Mouse (Mus musculus) brain, embryonic 14.5 days (tissue): ENCODE measurements around the gene Adamts16. TPM values are rescaled to one million over a fixed set of nuclear protein-coding genes. Genes with fewer than 3 reads are reported as not detected.

Experiments
- DNase-seq: peaks from one replicate; pipeline ENCODE4 v3.0.0-alpha.2; 2011; ENCODE audit warnings: low read depth
- CTCF ChIP-seq: fragments of 200-500 bp; IDR thresholded peaks from 2 replicates; pipeline ENCODE4 v1.5.1; 2012; ENCODE audit warnings: inconsistent platforms, mild to moderate bottlenecking, moderate library complexity, borderline replicate concordance; ENCODE audit not compliant: insufficient read depth, insufficient read length; ENCODE audit errors: extremely low read depth
- POLR2A ChIP-seq: fragments of 200-500 bp; IDR thresholded peaks from 2 replicates; pipeline ENCODE4 v1.6.1; 2012; ENCODE audit warnings: mild to moderate bottlenecking, inconsistent platforms, borderline replicate concordance; ENCODE audit not compliant: poor library complexity, insufficient read depth, insufficient read length, severe bottlenecking; ENCODE audit errors: extremely low read depth
- polyA plus RNA-seq: library from polyadenylated mRNA; depleted of rRNA; stranded (reverse); fragments of >200 nt; gene quantifications from 2 replicates; pipeline ENCODE4 v1.2.3, GENCODE M21; 2012

Gene Adamts16
- polyA plus RNA-seq, 1 experiment = 4.0 TPM

GRCm38 (mm10) chr13:70719994-70720393 lies 121.6 kb downstream of the Adamts16 start:
- TF ChIP-seq CTCF (no peak), POLR2A (no peak)
- DNase-seq = no peak

GRCm38 (mm10) chr13:70718814-70719213 lies 122.8 kb downstream of the Adamts16 start:
- DNase-seq = no peak
- TF ChIP-seq POLR2A = no peak
- no peak for TF ChIP-seq CTCF

- TF ChIP-seq CTCF (no peak), POLR2A (no peak)
- DNase-seq = no peak
Measured at GRCm38 (mm10) chr13:70716022-70716421, 125.6 kb downstream of the Adamts16 start.

GRCm38 (mm10) chr13:70714081-70714775 lies 127.4 kb downstream of the Adamts16 start:
- TF ChIP-seq CTCF (no peak), POLR2A (no peak)
- DNase-seq = peak; percentile 76

- TF ChIP-seq POLR2A (no peak), CTCF (no peak)
- no peak for DNase-seq
Measured at GRCm38 (mm10) chr13:70713331-70713730, 128.3 kb downstream of the Adamts16 start.

- no peak for DNase-seq
- TF ChIP-seq CTCF (no peak), POLR2A (no peak)
Measured at GRCm38 (mm10) chr13:70707158-70707854, 134.3 kb downstream of the Adamts16 start.

GRCm38 (mm10) chr13:70702904-70703303 lies 138.7 kb downstream of the Adamts16 start:
- DNase-seq = no peak
- TF ChIP-seq CTCF = no peak
- TF ChIP-seq POLR2A = no peak

GRCm38 (mm10) chr13:70698812-70699387 lies 142.7 kb downstream of the Adamts16 start:
- no peak for TF ChIP-seq CTCF
- TF ChIP-seq POLR2A = no peak
- DNase-seq = peak; percentile 15

- TF ChIP-seq POLR2A (no peak), CTCF (no peak)
- peak; percentile 32 for DNase-seq
Measured at GRCm38 (mm10) chr13:70689452-70689960, 152.1 kb downstream of the Adamts16 start.

- TF ChIP-seq POLR2A = no peak
- TF ChIP-seq CTCF = no peak
- DNase-seq = no peak
Measured at GRCm38 (mm10) chr13:70685825-70686224, 155.8 kb downstream of the Adamts16 start.

- peak; percentile 56 for DNase-seq
- TF ChIP-seq POLR2A = no peak
- TF ChIP-seq CTCF = no peak
Measured at GRCm38 (mm10) chr13:70684976-70685609, 156.5 kb downstream of the Adamts16 start.
